Mouse (Mus musculus): ENCODE measurements around the gene Cchcr1. TPM values are rescaled to one million over a fixed set of nuclear protein-coding genes. Genes with fewer than 3 reads are reported as not detected.
A peak's percentile ranks its signal among the peaks of the same experiment; 100 is the strongest.

Cchcr1 gene
- polyA plus RNA-seq, 2 experiments = 11.6 to 43.2 TPM

DNA sequence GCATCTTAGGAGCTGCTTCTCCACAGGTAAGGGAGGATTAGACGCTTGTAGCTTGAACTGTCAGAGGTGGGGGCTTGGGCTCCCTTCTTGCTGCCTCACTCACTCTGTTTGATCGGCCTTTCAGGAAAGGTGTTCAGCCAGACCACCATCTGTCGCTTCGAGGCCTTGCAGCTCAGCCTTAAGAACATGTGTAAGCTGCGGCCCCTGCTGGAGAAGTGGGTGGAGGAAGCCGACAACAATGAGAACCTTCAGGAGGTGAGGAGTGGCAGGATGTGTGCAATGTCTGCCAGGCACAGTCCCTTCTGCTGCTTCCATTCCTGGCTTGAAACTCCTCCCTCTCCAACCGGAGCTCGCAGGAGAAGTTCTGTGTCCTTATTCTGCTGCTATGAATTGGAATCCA lies 7.6 kb upstream of the Cchcr1 start:
- Histone ChIP-seq H3K27ac (replicated peaks; ENCODE audit: low read depth, low read length) (no peak overlapping the region), H3K4me2 (replicated peaks; ENCODE audit: low read depth, low read length, severe bottlenecking) (no peak overlapping the region), H3K9me3 (ENCODE audit: control insufficient read depth, low read length) (no peaks in the 10 kb centered on the region), H3K4me3 (replicated peaks; ENCODE audit: low read length) (no peak overlapping the region), H3K36me3 (ENCODE audit: control insufficient read depth, insufficient read depth, low read length) (peaks cover 3% of the 10 kb centered on the region; the same call in 1 of the 2 replicates), H3K4me1 (ENCODE audit: control insufficient read depth, insufficient read depth, low read length) (0 out of 2 replicates have a peak, but pooled peaks cover 1% of the 10 kb centered on the region), H3K27me3 (ENCODE audit: control insufficient read depth, insufficient read depth, low read length) (no peaks in the 10 kb centered on the region), H3K9ac (ENCODE audit: low read depth, low read length, severe bottlenecking) (no peak overlapping the region)
- WGBS = 32% methylated on average over 8 of the region's 8 CpGs
- peak; percentile 22 for DNase-seq (ENCODE audit: low spot score)
- ATAC-seq (ENCODE audit: low FRiP score, low read depth) = 0 out of 2 replicates have a peak, but pooled peaks have one; percentile 24
- TF ChIP-seq POLR2A (IDR thresholded peaks at IDR 0.05; ENCODE audit: borderline replicate concordance, extremely low read depth, insufficient read depth, insufficient read length) = no peak

DNA sequence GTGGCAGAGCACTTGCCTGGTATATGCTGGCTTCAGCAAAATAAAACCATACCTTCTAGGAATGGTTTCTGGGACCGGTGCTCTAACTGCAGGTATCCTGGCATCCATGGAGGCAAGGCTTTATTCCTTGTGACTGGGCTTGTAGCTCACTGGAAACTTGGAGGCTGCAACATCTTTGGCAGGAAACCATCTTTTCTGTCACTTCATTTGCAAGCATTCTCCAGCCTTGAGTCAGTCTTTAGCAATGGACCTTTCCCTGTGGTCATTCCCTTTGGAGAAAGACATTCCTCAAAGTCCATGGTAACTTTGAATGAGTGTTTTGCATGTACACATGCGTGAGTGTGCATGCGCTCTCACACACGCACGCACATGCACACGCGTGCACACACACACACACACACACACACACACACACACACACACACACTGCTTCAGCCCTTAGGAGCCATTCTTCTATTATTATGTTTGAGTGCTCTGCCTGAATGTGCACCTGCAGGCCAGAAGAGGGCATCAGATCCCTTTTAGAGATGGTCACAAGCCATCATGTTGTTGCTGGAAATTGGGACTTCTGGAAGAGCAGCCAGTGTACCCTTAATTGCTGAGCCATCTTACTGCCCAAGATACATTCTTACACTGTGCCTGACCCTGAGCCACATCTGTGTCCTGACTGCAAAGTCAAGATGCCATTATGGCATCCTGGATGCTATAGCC lies 3.8 kb upstream of the Cchcr1 start:
- H3K9me3 ChIP-seq (ENCODE audit: control insufficient read depth, low read length) = no peaks in the 10 kb centered on the region
- no peak overlapping the region for H3K27ac ChIP-seq (replicated peaks; ENCODE audit: low read depth, low read length)
- ATAC-seq (ENCODE audit: low FRiP score, low read depth) = no peak
- TF ChIP-seq POLR2A (IDR thresholded peaks at IDR 0.05; ENCODE audit: borderline replicate concordance, extremely low read depth, insufficient read depth, insufficient read length) = no peak
- no peak overlapping the region for H3K4me2 ChIP-seq (replicated peaks; ENCODE audit: low read depth, low read length, severe bottlenecking)
- WGBS = 95% methylated on average over 7 of the region's 7 CpGs
- peaks cover 3% of the 10 kb centered on the region; the same call in 1 of the 2 replicates for H3K36me3 ChIP-seq (ENCODE audit: control insufficient read depth, insufficient read depth, low read length)
- H3K9ac ChIP-seq (ENCODE audit: low read depth, low read length, severe bottlenecking) = no peak overlapping the region
- no peak for DNase-seq (ENCODE audit: low spot score)
- no peaks in the 10 kb centered on the region for H3K27me3 ChIP-seq (ENCODE audit: control insufficient read depth, insufficient read depth, low read length)
- H3K4me1 ChIP-seq (ENCODE audit: control insufficient read depth, insufficient read depth, low read length) = peaks cover 16% of the 10 kb centered on the region
- H3K4me3 ChIP-seq (replicated peaks; ENCODE audit: low read length) = no peak overlapping the region

DNA sequence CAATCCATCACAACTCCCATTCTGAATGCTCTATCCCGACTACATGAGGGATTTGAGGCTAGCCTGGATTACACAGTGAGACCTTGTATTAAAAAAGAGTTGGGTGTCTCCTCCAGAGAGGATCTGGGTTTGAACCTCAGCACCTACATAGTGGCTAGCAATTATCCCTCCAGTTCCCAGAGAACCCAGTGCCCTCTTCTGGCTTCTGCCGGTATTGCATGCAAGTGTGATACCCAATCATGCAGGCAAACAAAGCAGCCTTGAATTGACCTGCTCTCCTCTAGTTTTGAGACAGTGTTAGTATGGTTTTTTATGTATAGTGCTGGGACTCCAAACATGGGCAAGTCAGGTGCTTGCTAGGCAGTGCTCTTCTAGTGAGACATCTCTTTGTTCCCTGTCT lies 3.0 kb upstream of the Cchcr1 start:
- no peak for ATAC-seq (ENCODE audit: low FRiP score, low read depth)
- Histone ChIP-seq H3K4me3 (replicated peaks; ENCODE audit: low read length) (no peak overlapping the region), H3K36me3 (ENCODE audit: control insufficient read depth, insufficient read depth, low read length) (peaks cover 3% of the 10 kb centered on the region; the same call in 1 of the 2 replicates), H3K27ac (replicated peaks; ENCODE audit: low read depth, low read length) (no peak overlapping the region), H3K4me2 (replicated peaks; ENCODE audit: low read depth, low read length, severe bottlenecking) (no peak overlapping the region; the same call in 1 of the 2 replicates), H3K4me1 (ENCODE audit: control insufficient read depth, insufficient read depth, low read length) (peaks cover 16% of the 10 kb centered on the region), H3K27me3 (ENCODE audit: control insufficient read depth, insufficient read depth, low read length) (no peaks in the 10 kb centered on the region), H3K9ac (ENCODE audit: low read depth, low read length, severe bottlenecking) (no peak overlapping the region), H3K9me3 (ENCODE audit: control insufficient read depth, low read length) (no peaks in the 10 kb centered on the region)
- no peak for TF ChIP-seq POLR2A (IDR thresholded peaks at IDR 0.05; ENCODE audit: borderline replicate concordance, extremely low read depth, insufficient read depth, insufficient read length)
- DNase-seq (ENCODE audit: low spot score) = peak; percentile 45
- 14% methylated on average over 2 of the region's 2 CpGs for WGBS

GRCm38 (mm10) chr17:35514756-35515155 lies 2.1 kb upstream of the Cchcr1 start:
- ATAC-seq (ENCODE audit: low FRiP score, low read depth) (no peak), DNase-seq (ENCODE audit: low spot score) (no peak)
- peaks cover 3% of the 10 kb centered on the region; the same call in 1 of the 2 replicates for H3K36me3 ChIP-seq (ENCODE audit: control insufficient read depth, insufficient read depth, low read length)
- TF ChIP-seq POLR2A (IDR thresholded peaks at IDR 0.05; ENCODE audit: borderline replicate concordance, extremely low read depth, insufficient read depth, insufficient read length) = no peak
- no peaks in the 10 kb centered on the region for H3K27me3 ChIP-seq (ENCODE audit: control insufficient read depth, insufficient read depth, low read length)
- H3K4me3 ChIP-seq (replicated peaks; ENCODE audit: low read length) = peak overlapping the region; percentile 59; the same call in 1 of the 2 replicates
- H3K4me1 ChIP-seq (ENCODE audit: control insufficient read depth, insufficient read depth, low read length) = peaks cover 16% of the 10 kb centered on the region
- no peaks in the 10 kb centered on the region for H3K9me3 ChIP-seq (ENCODE audit: control insufficient read depth, low read length)
- no peak overlapping the region for H3K9ac ChIP-seq (ENCODE audit: low read depth, low read length, severe bottlenecking)
- peak overlapping the region; percentile 81 for H3K4me2 ChIP-seq (replicated peaks; ENCODE audit: low read depth, low read length, severe bottlenecking)
- 51% methylated on average over 6 of the region's 6 CpGs for WGBS
- no peak overlapping the region for H3K27ac ChIP-seq (replicated peaks; ENCODE audit: low read depth, low read length)

- peak overlapping the region; percentile 81 for H3K4me2 ChIP-seq (replicated peaks; ENCODE audit: low read depth, low read length, severe bottlenecking)
- no peaks in the 10 kb centered on the region for H3K27me3 ChIP-seq (ENCODE audit: control insufficient read depth, insufficient read depth, low read length)
- DNase-seq (ENCODE audit: low spot score) (no peak), ATAC-seq (ENCODE audit: low FRiP score, low read depth) (no peak)
- no peaks in the 10 kb centered on the region for H3K9me3 ChIP-seq (ENCODE audit: control insufficient read depth, low read length)
- H3K27ac ChIP-seq (replicated peaks; ENCODE audit: low read depth, low read length) = no peak overlapping the region
- TF ChIP-seq POLR2A (IDR thresholded peaks at IDR 0.05; ENCODE audit: borderline replicate concordance, extremely low read depth, insufficient read depth, insufficient read length) = no peak
- 5% methylated on average over 25 of the region's 25 CpGs for WGBS
- peaks cover 3% of the 10 kb centered on the region; the same call in 1 of the 2 replicates for H3K36me3 ChIP-seq (ENCODE audit: control insufficient read depth, insufficient read depth, low read length)
- peak overlapping the region; percentile 59 for H3K4me3 ChIP-seq (replicated peaks; ENCODE audit: low read length)
- H3K4me1 ChIP-seq (ENCODE audit: control insufficient read depth, insufficient read depth, low read length) = peaks cover 16% of the 10 kb centered on the region
- peak overlapping the region; percentile 56 for H3K9ac ChIP-seq (ENCODE audit: low read depth, low read length, severe bottlenecking)
Measured at GRCm38 (mm10) chr17:35515911-35516640, 824 bp upstream of the Cchcr1 start.

Data from limb, embryonic 14.5 days (tissue).